Mouse (Mus musculus) G1E (cell line): Measurements from ENCODE around the gene P2ry12.

Source experiments
- CTCF ChIP-seq: IDR thresholded peaks from 2 replicates; pipeline ENCODE4 v1.5.1; 2012; ENCODE audit warnings: low read depth, low read length, inconsistent platforms, mixed read lengths
- GATA1 ChIP-seq: IDR thresholded peaks from 2 replicates; pipeline ENCODE4 v1.6.1; 2012; ENCODE audit warnings: borderline replicate concordance, low read length, inconsistent platforms, mixed read lengths
- POLR2AphosphoS5 ChIP-seq: IDR thresholded peaks from 2 replicates; pipeline ENCODE4 v1.6.1; 2012; ENCODE audit warnings: low read depth, low read length, inconsistent platforms; ENCODE audit not compliant: insufficient replicate concordance
- TAL1 ChIP-seq: conservative IDR thresholded peaks from 2 replicates; pipeline ENCODE4 v1.6.1; 2012; ENCODE audit warnings: low read depth, low read length, inconsistent platforms, mixed read lengths

GRCm38 (mm10) chr3:59248031-59248430 is 14.6 kb downstream of the P2ry12 start:
- TF ChIP-seq POLR2AphosphoS5 (no peak), CTCF (no peak), GATA1 (no peak), TAL1 (no peak)
